Mouse (Mus musculus) cortical plate, adult 2 months (tissue): ENCODE data around the gene Mfsd14a.

Experiments
- CTCF ChIP-seq: fragments of 200-500 bp; IDR thresholded peaks from 2 replicates; pipeline ENCODE4 v1.5.1; 2011; ENCODE audit warnings: mild to moderate bottlenecking, control low read depth, low read length; ENCODE audit not compliant: insufficient read depth; ENCODE audit errors: extremely low read depth
- POLR2A ChIP-seq: fragments of 200-500 bp; IDR thresholded peaks from 2 replicates; pipeline ENCODE4 v1.6.1; 2011; ENCODE audit warnings: mild to moderate bottlenecking, low read length, control low read depth; ENCODE audit not compliant: insufficient read depth; ENCODE audit errors: extremely low read depth

- TF ChIP-seq CTCF (no peak), POLR2A (no peak)
Measured at GRCm38 (mm10) chr3:116635799-116636198, 26.7 kb downstream of the Mfsd14a start.
